Mouse (Mus musculus): Measurements from ENCODE around the gene Pphln1. TPM values are rescaled to one million over a fixed set of nuclear protein-coding genes. Genes with fewer than 3 reads are reported as not detected.

Pphln1 gene
- 29.0 and 29.1 TPM in 2 replicates for polyA plus RNA-seq (2015; fragmentation: Nextera tagmentation; extraction: Ambion mirVana)

DNA sequence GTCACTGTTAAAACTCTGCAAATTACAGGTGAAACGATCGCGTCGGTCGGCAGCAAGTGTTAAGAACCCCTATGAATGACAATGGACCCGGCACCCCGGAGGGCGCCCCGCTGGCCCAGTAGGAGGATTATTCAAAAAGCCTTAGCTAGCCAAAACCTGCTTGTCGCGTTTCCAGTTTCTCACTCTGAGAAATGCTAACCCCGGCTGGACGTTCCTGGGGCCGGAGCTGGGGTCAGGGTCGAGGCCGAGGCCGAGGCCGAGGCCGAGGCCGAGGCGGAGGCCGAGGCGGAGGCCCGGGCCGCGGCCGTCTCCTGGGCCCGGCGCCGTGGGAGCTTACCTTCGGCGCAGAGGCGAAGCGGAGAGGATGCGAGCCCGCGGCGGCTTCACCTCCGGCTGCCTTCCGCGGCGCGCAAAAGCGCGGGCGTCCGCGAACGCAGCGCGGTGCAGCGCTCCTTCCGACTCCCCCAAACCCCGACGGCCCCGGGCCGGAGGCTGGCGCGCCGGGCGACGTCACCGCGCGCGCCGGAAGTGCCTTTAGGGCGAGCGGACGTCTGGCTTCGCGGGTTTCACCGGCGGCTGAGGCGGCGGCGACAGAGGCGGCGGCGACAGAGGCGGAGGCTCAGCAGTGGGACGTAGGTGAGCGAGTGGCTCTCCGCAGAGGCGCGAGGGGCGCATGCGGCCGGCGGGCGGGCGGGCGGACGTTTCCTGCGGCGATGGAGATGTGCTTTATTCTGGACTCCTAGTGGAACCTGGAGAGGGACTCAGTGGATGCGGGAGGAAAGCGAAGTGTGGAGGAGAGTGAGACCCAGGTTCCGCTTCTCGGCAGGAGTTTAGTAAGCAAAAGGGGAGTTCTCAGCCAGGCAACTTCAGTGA lies at the start of gene Pphln1, which contains the start of gene Zcrb1:
TSS of gene Pphln1 (plus strand) at position 525 of the 873 bp plus-strand sequence.
TSS of gene Zcrb1 (minus strand) at position 509 of the 873 bp plus-strand sequence.

Other genes with a start within 250 kb of the Pphln1 start
- 4.1 and 4.2 TPM in 2 replicates for gene Gxylt1, start 123.2 kb upstream of the Pphln1 start, polyA plus RNA-seq (2015; fragmentation: Nextera tagmentation; extraction: Ambion mirVana)
- 142 and 143 TPM in 2 replicates for gene Yaf2, start 61.4 kb upstream of the Pphln1 start, polyA plus RNA-seq (2015; fragmentation: Nextera tagmentation; extraction: Ambion mirVana)
- 145 and 148 TPM in 2 replicates for gene Zcrb1, start within 50 bp of the Pphln1 start, polyA plus RNA-seq (2015; fragmentation: Nextera tagmentation; extraction: Ambion mirVana)
- gene Prickle1, start 197.5 kb downstream of the Pphln1 start, polyA plus RNA-seq (2015; fragmentation: Nextera tagmentation; extraction: Ambion mirVana), result 24.5 TPM in 2 replicates